Mouse (Mus musculus) CH12.LX (cell line): Measurements from ENCODE around the gene Vpreb1. TPM values are rescaled to one million over a fixed set of nuclear protein-coding genes. Genes with fewer than 3 reads are reported as not detected.
A peak's percentile ranks its signal among the peaks of the same experiment; 100 is the strongest.

Experiments used
- DNase-seq: peaks from one replicate; pipeline ENCODE4 v3.0.0-alpha.2; 2013; ENCODE audit errors: extremely low read depth
- H3K27ac ChIP-seq: 2 replicates; pipeline ENCODE4 v1.5.1; 2012; ENCODE audit warnings: low read depth, mild to moderate bottlenecking, control low read depth, moderate library complexity; ENCODE audit not compliant: insufficient read depth
- H3K27me3 ChIP-seq: replicated peaks from 2 replicates; pipeline ENCODE3; 2012; ENCODE audit warnings: inconsistent platforms
- H3K36me3 ChIP-seq, 2 experiments: replicated peaks in 1 of 2; 2 replicates each; pipeline versions ENCODE3 to v1.6.1; 2012; ENCODE audit warnings: inconsistent platforms in 1 of 2, low read length in 1 of 2, mild to moderate bottlenecking in 1 of 2, mixed read lengths in 1 of 2, moderate library complexity in 1 of 2; ENCODE audit not compliant: control insufficient read depth in 1 of 2, insufficient read depth in 1 of 2
- H3K4me1 ChIP-seq, 2 experiments: 2 replicates each; pipeline ENCODE4 v1.6.1; 2012; ENCODE audit warnings: inconsistent platforms in 1 of 2, moderate library complexity in 1 of 2; ENCODE audit not compliant: insufficient read depth in 2 of 2, control insufficient read depth in 1 of 2
- H3K4me2 ChIP-seq: 2 replicates; pipeline ENCODE4 v1.6.1; 2012; ENCODE audit warnings: low read depth, mild to moderate bottlenecking, control low read depth; ENCODE audit not compliant: poor library complexity, insufficient read depth, severe bottlenecking
- H3K4me3 ChIP-seq, 3 experiments: fragments of 150-350 bp in 1 of 3; sonication (generic) in 1 of 3; replicated peaks in 1 of 3; 2 replicates each; pipeline versions ENCODE3 to v1.5.1; 2011 to 2012; ENCODE audit warnings: low read depth in 2 of 3, low read length in 2 of 3, mild to moderate bottlenecking in 2 of 3, moderate library complexity in 2 of 3, control low read depth in 1 of 3, improper control_type of control experiment in 1 of 3, inconsistent platforms in 1 of 3, mixed read lengths in 1 of 3; ENCODE audit not compliant: poor library complexity in 1 of 3
- H3K79me2 ChIP-seq: replicated peaks from 2 replicates; pipeline ENCODE4 v1.6.1; 2012; ENCODE audit warnings: mild to moderate bottlenecking, moderate library complexity; ENCODE audit not compliant: control insufficient read depth, poor library complexity, insufficient read depth, severe bottlenecking; ENCODE audit errors: extremely low read depth
- H3K9ac ChIP-seq: 2 replicates; pipeline ENCODE4 v1.6.1; 2012; ENCODE audit warnings: low read depth, mild to moderate bottlenecking, control low read depth, moderate library complexity; ENCODE audit not compliant: insufficient read depth
- H3K9me3 ChIP-seq: replicated peaks from 2 replicates; pipeline ENCODE3; 2012; ENCODE audit warnings: low read length, inconsistent platforms, mixed read lengths
- E2F4 ChIP-seq: IDR thresholded peaks from 2 replicates; pipeline ENCODE4 v1.6.1; 2011; ENCODE audit warnings: low read depth, low read length, improper control_type of control experiment; ENCODE audit not compliant: insufficient replicate concordance
- EP300 ChIP-seq: IDR thresholded peaks from 2 replicates; pipeline ENCODE4 v1.6.1; 2011; ENCODE audit warnings: low read length, improper control_type of control experiment
- MAFK ChIP-seq: IDR thresholded peaks from 2 replicates; pipeline ENCODE4 v1.6.1; 2011; ENCODE audit warnings: low read length, improper control_type of control experiment; ENCODE audit not compliant: insufficient replicate concordance
- MEF2A ChIP-seq: IDR thresholded peaks from 2 replicates; pipeline ENCODE4 v1.6.1; 2014; ENCODE audit warnings: low read depth, mild to moderate bottlenecking, inconsistent platforms, low read length, improper control_type of control experiment, borderline replicate concordance
- MYC ChIP-seq: IDR thresholded peaks from 2 replicates; pipeline ENCODE4 v1.6.1; 2011; ENCODE audit warnings: low read depth, mild to moderate bottlenecking, improper control_type of control experiment, low read length
- POLR2A ChIP-seq: IDR thresholded peaks from 2 replicates; pipeline ENCODE4 v1.6.1; 2011; ENCODE audit warnings: low read depth, mild to moderate bottlenecking, improper control_type of control experiment, low read length
- POLR2AphosphoS2 ChIP-seq: IDR thresholded peaks from 2 replicates; pipeline ENCODE4 v1.6.1; 2011; ENCODE audit warnings: low read depth, low read length, improper control_type of control experiment
- RCOR1 ChIP-seq: conservative IDR thresholded peaks from 2 replicates; pipeline ENCODE4 v1.6.1; 2012; ENCODE audit warnings: low read depth, mild to moderate bottlenecking, inconsistent platforms, low read length, improper control_type of control experiment
- TCF12 ChIP-seq: IDR thresholded peaks from 2 replicates; pipeline ENCODE4 v1.6.1; 2014; ENCODE audit warnings: low read depth, mild to moderate bottlenecking, inconsistent platforms, low read length, improper control_type of control experiment
- USF2 ChIP-seq: conservative IDR thresholded peaks from 2 replicates; pipeline ENCODE4 v1.6.1; 2011; ENCODE audit warnings: low read depth, low read length, improper control_type of control experiment
- ZC3H11A ChIP-seq: IDR thresholded peaks from 2 replicates; pipeline ENCODE4 v1.6.1; 2012; ENCODE audit warnings: low read depth, mild to moderate bottlenecking, inconsistent platforms, low read length, improper control_type of control experiment
- ZMIZ1 ChIP-seq: IDR thresholded peaks from 2 replicates; pipeline ENCODE4 v1.6.1; 2012; ENCODE audit warnings: low read depth, mild to moderate bottlenecking, inconsistent platforms, low read length, improper control_type of control experiment
- dilution Hi-C: fragments of 300-500 bp; cut with MboI; formaldehyde crosslinking; loops from 2 replicates; pipeline ENCODE4 v1.14.3; 2020; ENCODE audit warnings: low sequenced_read_pairs; ENCODE audit not compliant: extremely low pct_unique_long_range_greater_than_20kb, extremely low pct_ligation_motif_present
- in situ Hi-C: fragments of 300-500 bp; cut with MboI; formaldehyde crosslinking; loops from 3 replicates; pipeline ENCODE4 v1.14.3; 2019; ENCODE audit warnings: low sequenced_read_pairs, low pct_ligation_motif_present, low pct_unique_long_range_greater_than_20kb, mixed read lengths
- polyA plus RNA-seq: library from polyadenylated mRNA; unstranded; fragments of >175 nt; gene quantifications from 2 replicates; pipeline ENCODE4 v1.2.1, GENCODE M21; 2012; ENCODE audit warnings: low read depth; ENCODE audit not compliant: insufficient read length
- total RNA-seq, 2 experiments: library from RNA; depleted of rRNA; stranded (reverse); fragments of 300-350 nt in 1 of 2; fragments of >200 nt in 1 of 2; gene quantifications; 2 replicates each; pipeline ENCODE4 v1.2.3; 2012 to 2014

Gene Vpreb1
- total and polyA plus RNA-seq, 3 experiments = 0.64 to 1.0 TPM; not detected in 1

DNA sequence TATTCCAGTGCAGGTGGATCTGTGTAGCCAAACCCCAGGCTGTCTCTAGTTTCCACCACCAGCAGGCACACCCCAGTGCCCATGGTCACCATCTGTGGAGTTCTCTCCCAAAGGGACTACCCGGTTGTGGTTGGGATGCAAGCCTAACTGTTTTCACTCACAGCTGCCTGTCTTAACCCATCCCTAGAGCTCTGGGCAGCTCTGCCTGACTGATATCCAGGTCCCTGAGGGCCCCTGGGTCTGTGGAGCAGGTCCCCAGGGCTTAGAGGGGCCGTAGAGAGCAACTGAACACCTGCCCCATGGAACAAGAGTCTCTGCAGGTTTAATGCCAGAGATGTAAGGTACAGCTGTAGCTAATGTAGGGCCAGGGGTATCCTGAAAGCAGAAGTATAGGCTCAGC is 6.7 kb downstream of the Vpreb1 start, which contains the start of gene Igll1:
Gene Igll1, minus strand, starts transcription at position 8 of the 400 bp plus-strand sequence.
- Histone ChIP-seq H3K27me3 (peaks cover 25% of the 10 kb centered on the region), H3K79me2 (no peaks in the 10 kb centered on the region), H3K4me3 (no peak within 1 kb of the TSS), H3K4me1 (peaks cover 0 to 33% of the 10 kb centered on the region in 2 experiments; a peak in 2 of 4 replicates), H3K27ac (no peak within 1 kb of the TSS), H3K36me3 (no peaks in the 10 kb centered on the region), H3K9me3 (no peaks in the 10 kb centered on the region), H3K9ac (no peak within 1 kb of the TSS), H3K4me2 (no peak within 1 kb of the TSS)
- no peak for DNase-seq
- in situ Hi-C loops (loop anchor here (5.0 kb wide), 1 partner anchor 33 kb away; the partner anchor contains the start of gene Ppm1f), dilution Hi-C loops (no loop called here)
- peak; percentile 12; the same call in 1 of the 2 replicates for TF ChIP-seq EP300
- no peak for TF ChIP-seq ZC3H11A
- no peak for TF ChIP-seq E2F4
- no peak for TF ChIP-seq POLR2AphosphoS2
- TF ChIP-seq ZMIZ1 = no peak
- TF ChIP-seq TCF12 = no peak

DNA sequence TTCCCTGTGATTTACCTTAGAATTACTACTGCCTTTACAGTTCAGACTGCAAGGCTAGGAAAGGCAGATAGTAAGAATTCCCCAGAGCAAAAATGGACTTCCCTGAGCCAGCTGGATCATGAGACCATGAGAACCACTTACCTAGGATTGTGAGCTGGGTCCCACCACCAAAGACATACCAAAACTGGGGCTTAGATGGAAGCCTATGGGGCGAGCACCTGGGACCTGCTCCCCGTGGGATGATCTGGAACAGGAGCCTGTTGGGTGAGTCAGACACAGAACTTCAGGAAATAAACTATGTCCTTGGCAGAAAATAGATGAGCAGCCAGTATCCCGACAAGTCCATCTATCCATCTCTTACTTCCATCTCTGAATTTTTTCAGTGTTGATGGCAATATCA is 8.4 kb downstream of the Vpreb1 start:
- Histone ChIP-seq H3K4me2 (no peak overlapping the region), H3K79me2 (no peaks in the 10 kb centered on the region), H3K36me3 (no peaks in the 10 kb centered on the region), H3K9ac (no peak overlapping the region), H3K27ac (no peak overlapping the region), H3K27me3 (peaks cover 27% of the 10 kb centered on the region), H3K4me3 (no peak overlapping the region), H3K4me1 (peaks cover 0 to 30% of the 10 kb centered on the region in 2 experiments; a peak in 2 of 4 replicates), H3K9me3 (no peaks in the 10 kb centered on the region)
- in situ Hi-C loops (loop anchor here (5.0 kb wide), 1 partner anchor 35 kb away; the partner anchor contains the start of gene Ppm1f), dilution Hi-C loops (no loop called here)
- no peak for DNase-seq
- TF ChIP-seq ZMIZ1 (no peak), MAFK (no peak), RCOR1 (no peak), MEF2A (no peak), POLR2A (no peak), ZC3H11A (no peak), USF2 (no peak), EP300 (no peak), MYC (no peak)
